9 mouse cellular contexts compared by ENCODE assay signal in genomic region chr5:45419841-45420638, GRCm38 (mm10). TPM values are rescaled to one million over a fixed set of nuclear protein-coding genes. Genes with fewer than 3 reads are reported as not detected.
DNase-seq lines count a peak whose midpoint lies in the region; ATAC-seq and TF ChIP-seq lines count a peak whose summit lies in the region.
"Had no signal": no experiment of that assay in that cellular context is flagged by ENCODE, and none has a peak within 500 bp of the region (broad histone marks: within the 10 kb centered on the region; RNA-seq: fewer than 3 reads in every experiment).

No protein-coding gene starts in this region.

- H3K9me3 ChIP-seq in heart, postnatal 0 days (replicated peaks; ENCODE audit: control insufficient read depth, low read length): no peaks in the 10 kb centered on the region
- H3K9me3 ChIP-seq in embryonic facial prominence, embryonic 11.5 days (replicated peaks; ENCODE audit: control insufficient read depth, low read length): no peaks in the 10 kb centered on the region
- H3K9me3 ChIP-seq: neural tube, embryonic 13.5 days had no signal

- H3K4me3 ChIP-seq in heart, postnatal 0 days (ENCODE audit: low read depth, low read length): no peak overlapping the region
- H3K4me3 ChIP-seq in embryonic facial prominence, embryonic 11.5 days (ENCODE audit: low read depth, low read length): no peak overlapping the region
- no peak overlapping the region for H3K4me3 ChIP-seq in small intestine, adult 2 months (ENCODE audit: low read depth, low read length)
- H3K4me3 ChIP-seq: neural tube, embryonic 13.5 days had no signal

- no peak for TF ChIP-seq POLR2A in small intestine, adult 2 months (IDR thresholded peaks at IDR 0.05; ENCODE audit: low read depth, low read length)

- POLR2A ChIA-PET in Patski (lab: Charles Lee): no interaction called here

- CTCF ChIA-PET in Patski (lab: Charles Lee): interaction anchor here (0.8 to 1.4 kb wide), 4 partner anchors 12 to 17 kb away, joined by 3 to 5 read pairs (median 4); no protein-coding TSS in a partner anchor

- H3K27me3 ChIP-seq in heart, postnatal 0 days (ENCODE audit: control insufficient read depth, insufficient read depth, low read length): no peaks in the 10 kb centered on the region
- peaks cover 22% of the 10 kb centered on the region for H3K27me3 ChIP-seq in Patski
- no peaks in the 10 kb centered on the region for H3K27me3 ChIP-seq in embryonic facial prominence, embryonic 11.5 days (ENCODE audit: control insufficient read depth, insufficient read depth, low read length)
- no peaks in the 10 kb centered on the region for H3K27me3 ChIP-seq in small intestine, adult 2 months (ENCODE audit: control insufficient read depth, insufficient read depth, low read length)
- H3K27me3 ChIP-seq: neural tube, embryonic 13.5 days had no signal

- H3K27ac ChIP-seq in heart, postnatal 0 days (ENCODE audit: low read depth): no peak overlapping the region
- no peak overlapping the region for H3K27ac ChIP-seq in embryonic facial prominence, embryonic 11.5 days (replicated peaks; ENCODE audit: low read depth, low read length)
- no peak overlapping the region for H3K27ac ChIP-seq in small intestine, adult 2 months (ENCODE audit: insufficient read depth, low read depth, low read length)
- H3K27ac ChIP-seq: neural tube, embryonic 13.5 days had no signal

- DNase-seq in heart, postnatal 0 days (ENCODE audit: low spot score): no peak
- no peak for DNase-seq in heart, adult 8-10 months (ENCODE audit: low spot score)
- DNase-seq in Patski (ENCODE audit: low read depth, low spot score): no peak
- peak; percentile 39 for DNase-seq in embryonic facial prominence, embryonic 11.5 days (ENCODE audit: low spot score)
- peak; percentile 60 for DNase-seq in kidney, postnatal 14 days
- DNase-seq in layer of hippocampus, postnatal 36 days: no peak
- DNase-seq in right cerebral cortex, postnatal 36 days (ENCODE audit: low spot score in 2 of 2): no peak

- in situ Hi-C loops in Patski (cut with MboI; ENCODE audit: low pct_unique_long_range_greater_than_20kb): no loop called here

- H3K4me1 ChIP-seq in heart, postnatal 0 days (ENCODE audit: control insufficient read depth, insufficient read depth): no peaks in the 10 kb centered on the region
- no peaks in the 10 kb centered on the region for H3K4me1 ChIP-seq in embryonic facial prominence, embryonic 11.5 days (ENCODE audit: control insufficient read depth, insufficient read depth, low read length)
- H3K4me1 ChIP-seq in small intestine, adult 2 months (ENCODE audit: control insufficient read depth, insufficient read depth, insufficient read length, low read length): peaks cover 3% of the 10 kb centered on the region
- H3K4me1 ChIP-seq: neural tube, embryonic 13.5 days had no signal

- no peak for TF ChIP-seq EP300 in heart, postnatal 0 days (IDR thresholded peaks at IDR 0.05; ENCODE audit: low read depth)

- peak; percentile 37 for TF ChIP-seq CTCF in heart, postnatal 0 days (IDR thresholded peaks at IDR 0.05; ENCODE audit: low read depth)
- TF ChIP-seq CTCF in Patski (IDR thresholded peaks at IDR 0.05): peak; percentile 56
- TF ChIP-seq CTCF in small intestine, adult 2 months (IDR thresholded peaks at IDR 0.05; ENCODE audit: extremely low read depth, insufficient read length, insufficient replicate concordance, low read depth, low read length): peak; percentile 49; the same call in 1 of the 2 replicates

- H3K9ac ChIP-seq in heart, postnatal 0 days (replicated peaks; ENCODE audit: low read depth, low read length): no peak overlapping the region
- H3K9ac ChIP-seq in embryonic facial prominence, embryonic 11.5 days (replicated peaks; ENCODE audit: low read length): no peak overlapping the region
- H3K9ac ChIP-seq: neural tube, embryonic 13.5 days had no signal

- 0 out of 2 replicates have a peak, but pooled peaks have one; percentile 20 for ATAC-seq in heart, postnatal 0 days (ENCODE audit: insufficient read depth, low read depth)
- no peak for ATAC-seq in Patski
- ATAC-seq in embryonic facial prominence, embryonic 11.5 days (replicated peaks; ENCODE audit: insufficient number of reproducible peaks, low FRiP score, low TSS enrichment, low read depth): peak; percentile 41; the same call in 1 of the 2 replicates

- WGBS in heart, postnatal 0 days: 73% methylated on average over 10 of the region's 10 CpGs
- WGBS in embryonic facial prominence, embryonic 11.5 days: 73% methylated on average over 10 of the region's 10 CpGs
- 48% methylated on average over 10 of the region's 10 CpGs for WGBS in small intestine, adult 2 months

- H3K4me2 ChIP-seq in heart, postnatal 0 days (ENCODE audit: low read depth, low read length): no peak overlapping the region
- no peak overlapping the region for H3K4me2 ChIP-seq in embryonic facial prominence, embryonic 11.5 days (ENCODE audit: low read depth, low read length)
- H3K4me2 ChIP-seq: neural tube, embryonic 13.5 days had no signal

- H3K36me3 ChIP-seq in heart, postnatal 0 days (replicated peaks; ENCODE audit: control insufficient read depth, insufficient read depth, low read length): no peaks in the 10 kb centered on the region
- no peaks in the 10 kb centered on the region for H3K36me3 ChIP-seq in embryonic facial prominence, embryonic 11.5 days (replicated peaks; ENCODE audit: control insufficient read depth, insufficient read depth, low read depth, low read length)
- H3K36me3 ChIP-seq in small intestine, adult 2 months (ENCODE audit: control insufficient read depth, insufficient read depth, low read length): no peaks in the 10 kb centered on the region
- H3K36me3 ChIP-seq: neural tube, embryonic 13.5 days had no signal

RNA-seq across cellular contexts. Expression of gene Qdpr, which starts 30.0 kb away (rescaled TPM):
- 35.4 and 51.6 TPM in 2 replicates for total RNA-seq in heart, postnatal 0 days (2014; rRNA removed; ENCODE audit: low replicate concordance)
- 106 and 107 TPM in 2 replicates for polyA plus RNA-seq in heart, postnatal 0 days (2015; fragmentation: Nextera tagmentation; extraction: Ambion mirVana)
- total RNA-seq in heart, adult 8-10 months (2022): 10 to 100 TPM; 82.6 to 94.5 (median 91.0) TPM
- polyA plus RNA-seq in Patski (2021): 68.6 TPM
- polyA plus RNA-seq in embryonic facial prominence, embryonic 11.5 days (2014; fragmentation: Nextera tagmentation; extraction: Ambion mirVana): 127 and 131 TPM in 2 replicates
- polyA plus RNA-seq in small intestine, adult 2 months (2012; rRNA removed): 47.2 and 84.8 TPM in 2 replicates
- total RNA-seq in layer of hippocampus, postnatal 36 days (2021): 100 to 1,000 TPM; 156 to 169 TPM

RNA-seq across cellular contexts. Expression of gene Clrn2, which starts 33.5 kb away (rescaled TPM):
- not detected in 2 replicates for total RNA-seq in heart, postnatal 0 days (2014; rRNA removed; ENCODE audit: low replicate concordance)
- polyA plus RNA-seq in heart, postnatal 0 days (2015; fragmentation: Nextera tagmentation; extraction: Ambion mirVana): not detected in 2 replicates
- total RNA-seq in heart, adult 8-10 months (2022): not detected
- polyA plus RNA-seq in Patski (2021): not detected
- polyA plus RNA-seq in embryonic facial prominence, embryonic 11.5 days (2014; fragmentation: Nextera tagmentation; extraction: Ambion mirVana): 0.22 TPM in 2 replicates
- not detected in 2 replicates for polyA plus RNA-seq in small intestine, adult 2 months (2012; rRNA removed)
- 1 to 10 TPM in 1 of 2 experiments, under 1 TPM in 1; 0.37 to 1.1 TPM for total RNA-seq in layer of hippocampus, postnatal 36 days (2021)

Comparison
In these comparisons a context has a peak if more than half of its experiments do, and no peak if none do; other contexts are left out.
1. DNase-seq: peak in embryonic facial prominence, embryonic 11.5 days (single experiment) and kidney, postnatal 14 days (single experiment); none in heart, postnatal 0 days (single experiment), heart, adult 8-10 months (single experiment), Patski (single experiment), layer of hippocampus, postnatal 36 days (0 of 2) and right cerebral cortex, postnatal 36 days (0 of 2).
2. Peak in every context shown above with its lines, with median percentiles within 50 percentile points of each other: CTCF ChIP-seq.